Mouse (Mus musculus) liver, embryonic 11.5 days (tissue): ENCODE measurements around the gene Tnfrsf1b. TPM values are rescaled to one million over a fixed set of nuclear protein-coding genes. Genes with fewer than 3 reads are reported as not detected.

ENCODE experiments used
- polyA plus RNA-seq: library from polyadenylated mRNA; unstranded; fragments of >200 nt; fragmentation: Nextera tagmentation; extraction: Ambion mirVana; gene quantifications from 2 replicates; pipeline ENCODE4 v1.2.1, GENCODE M21; 2014

The Tnfrsf1b gene
- polyA plus RNA-seq, 1 experiment from 2014 or later = 6.5 TPM

Other genes starting within 250 kb of the Tnfrsf1b start
- 7.4 and 11.7 TPM in 2 replicates for gene Vps13d, start 51.9 kb downstream of the Tnfrsf1b start, polyA plus RNA-seq
- not detected in 2 replicates for gene Tnfrsf8, start 68.3 kb upstream of the Tnfrsf1b start, polyA plus RNA-seq